Mouse (Mus musculus): ENCODE measurements around the gene Pyurf.

GRCm38 (mm10) chr6:57647256-57647655 lies 44.6 kb downstream of the Pyurf start:
- TF ChIP-seq CTCF (IDR thresholded peaks at IDR 0.05; ENCODE audit: low read depth), result no peak
- TF ChIP-seq EP300 (IDR thresholded peaks at IDR 0.05; ENCODE audit: low read depth), result no peak
